Mouse (Mus musculus): Measurements from ENCODE around the gene Folr1.

- no peak for TF ChIP-seq CTCF (IDR thresholded peaks at IDR 0.05; ENCODE audit: control insufficient read depth, insufficient read depth, insufficient replicate concordance, low read depth, low read length)
- no peak for TF ChIP-seq POLR2A (IDR thresholded peaks at IDR 0.05; ENCODE audit: control insufficient read depth, low read depth, low read length)
These were observed 36.1 kb upstream of the Folr1 start for GRCm38 (mm10) chr7:101906696-101907095.

Data from testis, adult 2 months (tissue).